In the genomic region with DNA sequence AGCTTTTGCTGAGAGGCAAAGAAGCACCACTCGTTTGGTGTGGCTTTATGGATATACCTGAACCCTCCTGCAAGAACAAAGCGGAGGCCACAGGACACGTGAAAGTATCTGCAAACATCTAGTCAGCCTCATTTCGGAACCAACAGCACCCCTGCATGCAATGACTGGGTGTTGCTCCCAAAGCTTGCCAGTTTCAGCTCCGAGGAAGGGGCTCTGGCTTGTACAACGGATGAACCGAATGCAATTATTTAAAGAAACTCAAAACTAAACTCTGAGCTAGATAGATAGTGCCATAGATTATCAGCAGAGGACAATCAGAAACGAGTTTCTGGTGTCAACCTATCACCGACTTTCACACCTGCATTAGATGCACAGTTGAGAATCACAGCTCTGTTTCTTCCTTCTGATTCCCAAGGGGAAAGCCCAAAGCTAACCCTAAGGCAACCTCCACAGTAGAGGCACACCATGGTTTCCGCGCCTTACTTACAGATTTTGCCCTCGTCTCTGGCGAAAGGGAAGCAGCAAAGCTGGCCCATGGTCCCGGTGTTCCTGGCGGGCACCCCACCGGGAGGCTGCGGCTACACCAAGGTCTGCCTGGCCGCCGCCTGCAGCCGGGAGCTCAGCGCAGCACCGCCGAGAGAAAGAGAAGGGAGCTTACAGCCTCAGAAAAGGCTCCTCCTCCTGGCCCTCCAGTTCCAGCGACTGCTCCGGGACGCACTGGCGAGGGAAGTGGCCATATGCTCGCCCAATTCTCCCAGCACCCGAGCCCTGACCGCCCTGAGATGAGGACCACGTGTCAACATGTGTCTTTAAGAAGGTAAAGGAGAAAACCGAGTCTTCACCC, we compare ENCODE assay signal across 9 mouse cellular contexts.
DNase-seq lines count a peak whose midpoint lies in the region; ATAC-seq and TF ChIP-seq lines count a peak whose summit lies in the region.
"Had no signal": no experiment of that assay in that cellular context is flagged by ENCODE, and none has a peak within 500 bp of the region (broad histone marks: within the 10 kb centered on the region; RNA-seq: fewer than 3 reads in every experiment).

No protein-coding gene starts in this region.

- no peaks in the 10 kb centered on the region for H3K27me3 ChIP-seq in embryonic facial prominence, embryonic 14.5 days (replicated peaks; ENCODE audit: control insufficient read depth, insufficient read depth, low read length)
- no peaks in the 10 kb centered on the region for H3K27me3 ChIP-seq in intestine, postnatal 0 days (replicated peaks; ENCODE audit: control insufficient read depth, insufficient read depth, low read length)
- H3K27me3 ChIP-seq in megakaryocyte, embryonic 14.5 days (replicated peaks): peaks cover 4% of the 10 kb centered on the region

- no peaks in the 10 kb centered on the region for H3K9me3 ChIP-seq in embryonic facial prominence, embryonic 14.5 days (ENCODE audit: control insufficient read depth, low read length)
- H3K9me3 ChIP-seq in intestine, postnatal 0 days (ENCODE audit: control insufficient read depth): no peaks in the 10 kb centered on the region
- H3K9me3 ChIP-seq in megakaryocyte, embryonic 14.5 days: no peaks in the 10 kb centered on the region

- WGBS in embryonic facial prominence, embryonic 14.5 days: 14% methylated on average over 32 of the region's 32 CpGs
- 9% methylated on average over 32 of the region's 32 CpGs for WGBS in intestine, postnatal 0 days

- peak overlapping the region; percentile 67 for H3K9ac ChIP-seq in embryonic facial prominence, embryonic 14.5 days (ENCODE audit: low read depth, low read length)
- peak overlapping the region; percentile 71 for H3K9ac ChIP-seq in intestine, postnatal 0 days (ENCODE audit: low read depth, low read length)

- H3K4me3 ChIP-seq in embryonic facial prominence, embryonic 14.5 days (ENCODE audit: low read depth, low read length): peak overlapping the region; percentile 47
- peak overlapping the region; percentile 50 for H3K4me3 ChIP-seq in intestine, postnatal 0 days (ENCODE audit: low read depth, low read length)
- H3K4me3 ChIP-seq in megakaryocyte, embryonic 14.5 days (replicated peaks): peak overlapping the region; percentile 83

- intact Hi-C loops in left cerebral cortex, postnatal 36 days (cut with DNase I): loop anchor here (5.0 kb wide), 1 partner anchor 47 kb away; no protein-coding TSS in a partner anchor

- H3K4me1 ChIP-seq in embryonic facial prominence, embryonic 14.5 days (ENCODE audit: control insufficient read depth, insufficient read depth, low read length): peaks cover 9% of the 10 kb centered on the region; the same call in 1 of the 2 replicates
- H3K4me1 ChIP-seq in intestine, postnatal 0 days (replicated peaks; ENCODE audit: control insufficient read depth, insufficient read depth, low read length): no peaks in the 10 kb centered on the region
- H3K4me1 ChIP-seq in megakaryocyte, embryonic 14.5 days: peaks cover 22% of the 10 kb centered on the region

- no peaks in the 10 kb centered on the region for H3K36me3 ChIP-seq in embryonic facial prominence, embryonic 14.5 days (ENCODE audit: control insufficient read depth, insufficient read depth, low read length)
- no peaks in the 10 kb centered on the region for H3K36me3 ChIP-seq in intestine, postnatal 0 days (ENCODE audit: control insufficient read depth, insufficient read depth)
- no peaks in the 10 kb centered on the region for H3K36me3 ChIP-seq in megakaryocyte, embryonic 14.5 days (replicated peaks; ENCODE audit: low read length)

- TF ChIP-seq CTCF in intestine, postnatal 0 days (IDR thresholded peaks at IDR 0.05; ENCODE audit: low read depth): peak; percentile 50

- peak overlapping the region; percentile 84 for H3K4me2 ChIP-seq in embryonic facial prominence, embryonic 14.5 days (ENCODE audit: low read depth, low read length)
- peak overlapping the region; percentile 73 for H3K4me2 ChIP-seq in intestine, postnatal 0 days (replicated peaks; ENCODE audit: low read depth)

- no peak overlapping the region for H3K27ac ChIP-seq in embryonic facial prominence, embryonic 14.5 days (replicated peaks; ENCODE audit: low read depth, low read length)
- peak overlapping the region; percentile 78 for H3K27ac ChIP-seq in intestine, postnatal 0 days (ENCODE audit: low read depth, low read length)
- H3K27ac ChIP-seq: macrophage had no signal

- ATAC-seq in embryonic facial prominence, embryonic 14.5 days (ENCODE audit: low read depth): peak; percentile 81
- peak; percentile 13; the same call in 1 of the 2 replicates for ATAC-seq in intestine, postnatal 0 days

- DNase-seq in left cerebral cortex, adult 18-20 months (ENCODE audit: low spot score in 2 of 2): peak; percentile 57 to 78
- DNase-seq in left cerebral cortex, adult 11 months (ENCODE audit: low spot score): no peak
- DNase-seq in embryonic facial prominence, embryonic 14.5 days (ENCODE audit: low spot score): peak; percentile 72
- peak; percentile 32 for DNase-seq in heart, adult 8-10 months (ENCODE audit: low spot score)
- peak; percentile 71 to 77 for DNase-seq in left cerebral cortex, postnatal 36 days (ENCODE audit: low spot score in 2 of 2)
- peak; percentile 76 for DNase-seq in right cerebral cortex, postnatal 25 days
